Comparison of ENCODE assay signal across 19 mouse cellular contexts in the genomic region with DNA sequence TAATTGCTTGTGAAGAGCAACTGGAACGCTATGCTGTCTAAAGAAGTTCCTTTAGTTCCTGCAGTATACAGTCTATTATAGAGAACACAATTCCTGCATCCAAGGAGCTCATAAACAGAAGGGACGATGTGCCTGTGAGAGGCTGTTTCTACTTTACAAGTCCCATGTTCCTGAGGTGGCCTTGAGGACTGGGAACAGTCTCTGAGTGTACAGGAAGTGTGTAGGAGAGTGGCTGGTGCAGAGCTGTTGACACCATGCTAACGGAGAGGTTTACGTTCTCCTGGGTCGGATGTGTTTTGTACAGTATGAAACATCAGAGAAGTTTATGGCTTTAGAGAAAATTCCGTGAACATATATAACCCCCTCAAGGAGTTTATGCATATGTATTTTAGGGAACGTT. TPM values are rescaled to one million over a fixed set of nuclear protein-coding genes. Genes with fewer than 3 reads are reported as not detected.
DNase-seq lines count a peak whose midpoint lies in the region; ATAC-seq and TF ChIP-seq lines count a peak whose summit lies in the region.
"Had no signal": no experiment of that assay in that cellular context is flagged by ENCODE, and none has a peak within 500 bp of the region (broad histone marks: within the 10 kb centered on the region; RNA-seq: fewer than 3 reads in every experiment).

No protein-coding gene starts in this region.

- H3K27me3 ChIP-seq in spleen, adult 2 months (ENCODE audit: control insufficient read depth, insufficient read depth, low read length): no peaks in the 10 kb centered on the region
- no peaks in the 10 kb centered on the region for H3K27me3 ChIP-seq in liver, embryonic 14.5 days (ENCODE audit: control insufficient read depth, insufficient read depth, low read length)
- no peaks in the 10 kb centered on the region for H3K27me3 ChIP-seq in neural tube, embryonic 15.5 days (replicated peaks)
- H3K27me3 ChIP-seq: embryonic facial prominence, embryonic 13.5 days; heart, embryonic 15.5 days; midbrain, embryonic 13.5 days had no signal

- H3K36me3 ChIP-seq in spleen, adult 2 months (ENCODE audit: control insufficient read depth, insufficient read depth, low read length): no peaks in the 10 kb centered on the region
- H3K36me3 ChIP-seq in liver, embryonic 14.5 days (replicated peaks; ENCODE audit: control insufficient read depth, insufficient read depth, low read depth): peaks cover 5% of the 10 kb centered on the region
- H3K36me3 ChIP-seq in neural tube, embryonic 15.5 days: no peaks in the 10 kb centered on the region
- H3K36me3 ChIP-seq: heart, embryonic 15.5 days had no signal

- TF ChIP-seq POLR2A in spleen, adult 2 months (IDR thresholded peaks at IDR 0.05; ENCODE audit: low read depth, low read length): no peak

- H3K4me3 ChIP-seq in spleen, adult 2 months (ENCODE audit: extremely low read depth, insufficient read depth, insufficient read length): no peak overlapping the region
- H3K4me3 ChIP-seq in liver, embryonic 14.5 days (ENCODE audit: insufficient read depth in 1 of 2, low read depth in 2 of 2, low read length in 2 of 2): no peak overlapping the region
- H3K4me3 ChIP-seq in neural tube, embryonic 15.5 days (replicated peaks): no peak overlapping the region
- H3K4me3 ChIP-seq: embryonic facial prominence, embryonic 13.5 days; forebrain, embryonic 10.5 days; heart, embryonic 15.5 days; midbrain, embryonic 13.5 days had no signal

- H3K4me1 ChIP-seq in spleen, adult 2 months (ENCODE audit: control insufficient read depth, insufficient read depth, insufficient read length): peaks cover 23% of the 10 kb centered on the region; the same call in 1 of the 2 replicates
- peaks cover 47 to 74% of the 10 kb centered on the region in 2 experiments for H3K4me1 ChIP-seq in liver, embryonic 14.5 days (replicated peaks; ENCODE audit: control insufficient read depth in 2 of 2, insufficient read depth in 2 of 2, low read length in 1 of 2)
- no peaks in the 10 kb centered on the region for H3K4me1 ChIP-seq in neural tube, embryonic 15.5 days
- H3K4me1 ChIP-seq: midbrain, embryonic 13.5 days had no signal

- H3K9ac ChIP-seq in liver, embryonic 14.5 days (replicated peaks): no peak overlapping the region
- H3K9ac ChIP-seq in neural tube, embryonic 15.5 days (replicated peaks): no peak overlapping the region
- H3K9ac ChIP-seq: embryonic facial prominence, embryonic 13.5 days; heart, embryonic 15.5 days; midbrain, embryonic 13.5 days had no signal

- WGBS in spleen, adult 2 months: 70% methylated on average over 7 of the region's 7 CpGs
- WGBS in liver, embryonic 14.5 days (ENCODE audit: insufficient replicate concordance): 82% methylated on average over 7 of the region's 7 CpGs
- 91% methylated on average over 7 of the region's 7 CpGs for WGBS in neural tube, embryonic 15.5 days

- H3K9me3 ChIP-seq in liver, embryonic 14.5 days (ENCODE audit: control insufficient read depth, low read length): no peaks in the 10 kb centered on the region
- no peaks in the 10 kb centered on the region for H3K9me3 ChIP-seq in neural tube, embryonic 15.5 days (replicated peaks)
- H3K9me3 ChIP-seq: embryonic facial prominence, embryonic 13.5 days; heart, embryonic 15.5 days had no signal

- no peak for TF ChIP-seq EP300 in liver, embryonic 14.5 days (IDR thresholded peaks at IDR 0.05; ENCODE audit: low read depth)

- TF ChIP-seq CTCF in spleen, adult 2 months (IDR thresholded peaks at IDR 0.05; ENCODE audit: extremely low read depth, insufficient read depth, insufficient read length, insufficient replicate concordance): no peak
- no peak for TF ChIP-seq CTCF in liver, embryonic 14.5 days (IDR thresholded peaks at IDR 0.05; ENCODE audit: low read depth)

- ATAC-seq in liver, embryonic 14.5 days (ENCODE audit: insufficient read depth): no peak
- ATAC-seq in neural tube, embryonic 15.5 days (ENCODE audit: low FRiP score): no peak
- ATAC-seq: midbrain, embryonic 13.5 days had no signal

- peak overlapping the region; percentile 47; the same call in 1 of the 2 replicates for H3K4me2 ChIP-seq in liver, embryonic 14.5 days (ENCODE audit: low read depth)
- no peak overlapping the region for H3K4me2 ChIP-seq in neural tube, embryonic 15.5 days
- H3K4me2 ChIP-seq: embryonic facial prominence, embryonic 13.5 days; heart, embryonic 15.5 days; midbrain, embryonic 13.5 days had no signal

- peak overlapping the region; percentile 4 for H3K27ac ChIP-seq in spleen, adult 2 months (ENCODE audit: insufficient read depth, low read length)
- H3K27ac ChIP-seq in liver, embryonic 14.5 days: peak overlapping the region; percentile 37
- H3K27ac ChIP-seq in neural tube, embryonic 15.5 days (replicated peaks): no peak overlapping the region
- H3K27ac ChIP-seq: embryonic facial prominence, embryonic 13.5 days; forebrain, embryonic 10.5 days; heart, embryonic 15.5 days; midbrain, embryonic 13.5 days had no signal

- DNase-seq in adrenal gland, postnatal 10 days: peak; percentile 8
- no peak for DNase-seq in adrenal gland, adult 8-10 months
- DNase-seq in spleen, adult 2 months (ENCODE audit: low read depth in 1 of 2, low spot score in 2 of 2): no peak
- no peak for DNase-seq in spleen, postnatal 10 days (ENCODE audit: low spot score in 2 of 2)
- no peak for DNase-seq in liver, embryonic 14.5 days (ENCODE audit: low read depth in 3 of 3, low spot score in 3 of 3)
- DNase-seq in embryo, embryonic 9.5 days (ENCODE audit: extremely low spot score): no peak
- DNase-seq in heart, adult 18-20 months: no peak
- DNase-seq: adrenal gland, postnatal 25 days; cerebellum, postnatal 25 days; gastrocnemius, postnatal 14 days; kidney, adult 11 months; kidney, postnatal 36 days; layer of hippocampus, postnatal 36 days; right cerebral cortex, postnatal 4 days had no signal

RNA-seq across cellular contexts. Expression of a gene that starts 20.8 kb away (rescaled TPM):
- 10 to 100 TPM; 23.3 to 25.1 TPM for total RNA-seq in adrenal gland, postnatal 10 days (2021)
- 10 to 100 TPM; 16.4 to 18.0 (median 17.4) TPM for total RNA-seq in adrenal gland, adult 8-10 months (2022)
- polyA plus RNA-seq in spleen, adult 2 months (2012; rRNA removed): 8.4 and 9.5 TPM in 2 replicates
- polyA plus RNA-seq in liver, embryonic 14.5 days (2012; rRNA removed): 34.0 and 60.2 TPM in 2 replicates
- 103 and 111 TPM in 2 replicates for polyA plus RNA-seq in liver, embryonic 14.5 days (2014; fragmentation: Nextera tagmentation; extraction: Ambion mirVana)
- 24.8 and 40.5 TPM in 2 replicates for polyA plus RNA-seq in neural tube, embryonic 15.5 days (2015; fragmentation: Nextera tagmentation; extraction: Ambion mirVana)
- 1 to 10 TPM; 9.0 to 9.4 TPM for total RNA-seq in heart, adult 18-20 months (2021)
